Mouse (Mus musculus) thymus, adult 2 months (tissue): ENCODE data around the gene Shisa5.

Experiments used
- CTCF ChIP-seq: fragments of 200-500 bp; IDR thresholded peaks from 2 replicates; pipeline ENCODE4 v1.5.1; 2012; ENCODE audit warnings: mild to moderate bottlenecking, control low read depth, low read length, moderate library complexity, borderline replicate concordance; ENCODE audit not compliant: control insufficient read depth, poor library complexity, insufficient read depth; ENCODE audit errors: extremely low read depth
- POLR2A ChIP-seq: fragments of 200-500 bp; IDR thresholded peaks from 2 replicates; pipeline ENCODE4 v1.6.1; 2012; ENCODE audit warnings: mild to moderate bottlenecking, low read length, control low read depth, moderate library complexity; ENCODE audit not compliant: control insufficient read depth, poor library complexity, insufficient read depth; ENCODE audit errors: extremely low read depth

- TF ChIP-seq POLR2A (no peak), CTCF (no peak)
These were observed 31.2 kb upstream of the Shisa5 start for GRCm38 (mm10) chr9:109007025-109007780.
